Mouse (Mus musculus) stomach, postnatal 0 days (tissue): ENCODE data around the gene Ubiad1. TPM values are rescaled to one million over a fixed set of nuclear protein-coding genes. Genes with fewer than 3 reads are reported as not detected.
A peak's percentile ranks its signal among the peaks of the same experiment; 100 is the strongest.

Experiments used
- ATAC-seq: fragments of 200-750 bp; cut with Nextera tagmentation; 2 replicates; pipeline ENCODE4 v1.8.0; 2017; ENCODE audit not compliant: low FRiP score, low TSS enrichment
- DNase-seq: peaks from one replicate; pipeline ENCODE4 v3.0.0-alpha.2; 2016; ENCODE audit warnings: low spot score
- H3K27ac ChIP-seq: fragments of 300-500 bp; sonication (generic); replicated peaks from 2 replicates; pipeline ENCODE4 v1.5.1; 2014; ENCODE audit warnings: mild to moderate bottlenecking, control low read depth
- H3K27me3 ChIP-seq: fragments of 300-500 bp; sonication (generic); 2 replicates; pipeline ENCODE4 v1.6.1; 2014; ENCODE audit warnings: low read length; ENCODE audit not compliant: control insufficient read depth, insufficient read depth
- H3K36me3 ChIP-seq: fragments of 300-500 bp; sonication (generic); 2 replicates; pipeline ENCODE4 v1.6.1; 2014; ENCODE audit warnings: low read length, mixed read lengths; ENCODE audit not compliant: control insufficient read depth, insufficient read depth
- H3K4me1 ChIP-seq: fragments of 300-500 bp; sonication (generic); replicated peaks from 2 replicates; pipeline ENCODE4 v1.6.1; 2014; ENCODE audit warnings: antibody characterized with exemption; ENCODE audit not compliant: control insufficient read depth, insufficient read depth
- H3K4me2 ChIP-seq: fragments of 300-500 bp; sonication (generic); replicated peaks from 2 replicates; pipeline ENCODE4 v1.6.1; 2014; ENCODE audit warnings: low read depth, mild to moderate bottlenecking, control low read depth, moderate library complexity
- H3K4me3 ChIP-seq: fragments of 300-500 bp; sonication (generic); 2 replicates; pipeline ENCODE4 v1.5.1; 2014; ENCODE audit warnings: low read depth, low read length, control low read depth
- H3K9ac ChIP-seq: fragments of 300-500 bp; sonication (generic); 2 replicates; pipeline ENCODE4 v1.6.1; 2014; ENCODE audit warnings: mild to moderate bottlenecking, low read length, control low read depth, mixed read lengths
- H3K9me3 ChIP-seq: fragments of 300-500 bp; sonication (generic); 2 replicates; pipeline ENCODE4 v1.6.1; 2016; ENCODE audit warnings: low read length; ENCODE audit not compliant: control insufficient read depth
- CTCF ChIP-seq: IDR thresholded peaks from 2 replicates; pipeline ENCODE4 v1.5.1; 2016; ENCODE audit warnings: antibody characterized with exemption, low read depth, mild to moderate bottlenecking, moderate library complexity
- EP300 ChIP-seq: optimal IDR thresholded peaks from 2 replicates; pipeline ENCODE3; 2016; ENCODE audit warnings: antibody characterized with exemption
- WGBS: fragments of 180-500 bp; shearing (Covaris S2); extraction: QIAGEN DNeasy Blood & Tissue Kit; methylation state at CpG from one replicate; pipeline ENCODE4 v1.1.7; 2014; 5-methylcytosine and 5-hydroxymethylcytosine counted together
- polyA plus RNA-seq: library from polyadenylated mRNA; unstranded; fragments of >200 nt; fragmentation: Nextera tagmentation; extraction: Ambion mirVana; gene quantifications from 2 replicates; pipeline ENCODE4 v1.2.1, GENCODE M21; 2015

The Ubiad1 gene
- 9.5 and 10.3 TPM in 2 replicates for polyA plus RNA-seq

- ATAC-seq = peak; percentile 79
- TF ChIP-seq CTCF (peak; percentile 29; the same call in 1 of the 2 replicates), EP300 (peak; percentile 77)
Measured at GRCm38 (mm10) chr4:148444250-148444967, at the start of gene Ubiad1. Gene Ubiad1, minus strand, starts transcription at chr4:148444771.

GRCm38 (mm10) chr4:148491448-148491847 lies 46.9 kb upstream of the Ubiad1 start:
- Histone ChIP-seq H3K9me3 (no peaks in the 10 kb centered on the region), H3K4me2 (no peak overlapping the region), H3K27me3 (no peaks in the 10 kb centered on the region), H3K9ac (no peak overlapping the region), H3K36me3 (peaks cover 29% of the 10 kb centered on the region), H3K27ac (no peak overlapping the region), H3K4me3 (no peak overlapping the region), H3K4me1 (no peaks in the 10 kb centered on the region)
- WGBS = 89% methylated on average over 7 of the region's 7 CpGs
- no peak for ATAC-seq
- no peak for TF ChIP-seq CTCF
- TF ChIP-seq EP300 = no peak
- no peak for DNase-seq

More at GRCm38 (mm10) chr4:148444250-148444967, at the start of gene Ubiad1:
- peak; percentile 94 for DNase-seq
- Histone ChIP-seq H3K9me3 (no peaks in the 10 kb centered on the region), H3K4me3 (peak within 1 kb of the TSS; percentile 90), H3K27me3 (no peaks in the 10 kb centered on the region), H3K36me3 (no peaks in the 10 kb centered on the region), H3K27ac (peak within 1 kb of the TSS; percentile 82), H3K4me1 (peaks cover 8% of the 10 kb centered on the region), H3K4me2 (peak within 1 kb of the TSS; percentile 79), H3K9ac (peak within 1 kb of the TSS; percentile 89)
- under 1% methylated on average over 45 of the region's 46 CpGs for WGBS

- H3K4me1 ChIP-seq = no peaks in the 10 kb centered on the region
- H3K36me3 ChIP-seq = peaks cover 31% of the 10 kb centered on the region
- H3K9ac ChIP-seq = no peak overlapping the region
- 38% methylated on average over 6 of the region's 6 CpGs for WGBS
- H3K27me3 ChIP-seq = no peaks in the 10 kb centered on the region
- no peak overlapping the region for H3K27ac ChIP-seq
- no peak for ATAC-seq
- TF ChIP-seq CTCF = no peak
- no peak for DNase-seq
- H3K4me3 ChIP-seq = no peak overlapping the region
- H3K4me2 ChIP-seq = no peak overlapping the region
- H3K9me3 ChIP-seq = no peaks in the 10 kb centered on the region
Measured at GRCm38 (mm10) chr4:148490502-148490901, 45.9 kb upstream of the Ubiad1 start.

GRCm38 (mm10) chr4:148487841-148488240 lies 43.3 kb upstream of the Ubiad1 start:
- Histone ChIP-seq H3K4me2 (no peak overlapping the region), H3K4me1 (no peaks in the 10 kb centered on the region), H3K4me3 (no peak overlapping the region), H3K27me3 (no peaks in the 10 kb centered on the region), H3K36me3 (peaks cover 46% of the 10 kb centered on the region), H3K9me3 (no peaks in the 10 kb centered on the region), H3K27ac (no peak overlapping the region), H3K9ac (no peak overlapping the region)
- ATAC-seq (no peak), DNase-seq (no peak)
- 53% methylated on average over 2 of the region's 2 CpGs for WGBS
- TF ChIP-seq EP300 = no peak
- no peak for TF ChIP-seq CTCF

- H3K27ac ChIP-seq = no peak overlapping the region
- no peak overlapping the region for H3K9ac ChIP-seq
- 92% methylated on average over 12 of the region's 12 CpGs for WGBS
- no peak for ATAC-seq
- H3K4me3 ChIP-seq = no peak overlapping the region
- H3K27me3 ChIP-seq = no peaks in the 10 kb centered on the region
- no peaks in the 10 kb centered on the region for H3K4me1 ChIP-seq
- no peak overlapping the region for H3K4me2 ChIP-seq
- H3K36me3 ChIP-seq = peaks cover 54% of the 10 kb centered on the region
- no peaks in the 10 kb centered on the region for H3K9me3 ChIP-seq
- DNase-seq = no peak
- TF ChIP-seq CTCF (no peak), EP300 (no peak)
Measured at GRCm38 (mm10) chr4:148484511-148484910, 39.9 kb upstream of the Ubiad1 start.

- 69% methylated on average over 2 of the region's 2 CpGs for WGBS
- no peak for TF ChIP-seq EP300
- no peak for TF ChIP-seq CTCF
- Histone ChIP-seq H3K9me3 (no peaks in the 10 kb centered on the region), H3K4me2 (no peak overlapping the region), H3K4me3 (no peak overlapping the region), H3K27ac (no peak overlapping the region), H3K9ac (no peak overlapping the region), H3K36me3 (peaks cover 47% of the 10 kb centered on the region), H3K4me1 (no peaks in the 10 kb centered on the region), H3K27me3 (no peaks in the 10 kb centered on the region)
- DNase-seq (no peak), ATAC-seq (no peak)
Measured at GRCm38 (mm10) chr4:148481557-148482168, 37.1 kb upstream of the Ubiad1 start.
